Mouse (Mus musculus) lung, adult 2 months (tissue): ENCODE measurements around the gene Vapb.

Source experiments
- CTCF ChIP-seq: fragments of 200-500 bp; IDR thresholded peaks from 2 replicates; pipeline ENCODE4 v1.5.1; 2011; ENCODE audit warnings: mild to moderate bottlenecking, low read length, control low read depth; ENCODE audit not compliant: insufficient read depth
- POLR2A ChIP-seq: fragments of 200-500 bp; IDR thresholded peaks from 2 replicates; pipeline ENCODE4 v1.6.1; 2011; ENCODE audit warnings: low read depth, mild to moderate bottlenecking, control low read depth, low read length, borderline replicate concordance; ENCODE audit errors: extremely low read depth

DNA sequence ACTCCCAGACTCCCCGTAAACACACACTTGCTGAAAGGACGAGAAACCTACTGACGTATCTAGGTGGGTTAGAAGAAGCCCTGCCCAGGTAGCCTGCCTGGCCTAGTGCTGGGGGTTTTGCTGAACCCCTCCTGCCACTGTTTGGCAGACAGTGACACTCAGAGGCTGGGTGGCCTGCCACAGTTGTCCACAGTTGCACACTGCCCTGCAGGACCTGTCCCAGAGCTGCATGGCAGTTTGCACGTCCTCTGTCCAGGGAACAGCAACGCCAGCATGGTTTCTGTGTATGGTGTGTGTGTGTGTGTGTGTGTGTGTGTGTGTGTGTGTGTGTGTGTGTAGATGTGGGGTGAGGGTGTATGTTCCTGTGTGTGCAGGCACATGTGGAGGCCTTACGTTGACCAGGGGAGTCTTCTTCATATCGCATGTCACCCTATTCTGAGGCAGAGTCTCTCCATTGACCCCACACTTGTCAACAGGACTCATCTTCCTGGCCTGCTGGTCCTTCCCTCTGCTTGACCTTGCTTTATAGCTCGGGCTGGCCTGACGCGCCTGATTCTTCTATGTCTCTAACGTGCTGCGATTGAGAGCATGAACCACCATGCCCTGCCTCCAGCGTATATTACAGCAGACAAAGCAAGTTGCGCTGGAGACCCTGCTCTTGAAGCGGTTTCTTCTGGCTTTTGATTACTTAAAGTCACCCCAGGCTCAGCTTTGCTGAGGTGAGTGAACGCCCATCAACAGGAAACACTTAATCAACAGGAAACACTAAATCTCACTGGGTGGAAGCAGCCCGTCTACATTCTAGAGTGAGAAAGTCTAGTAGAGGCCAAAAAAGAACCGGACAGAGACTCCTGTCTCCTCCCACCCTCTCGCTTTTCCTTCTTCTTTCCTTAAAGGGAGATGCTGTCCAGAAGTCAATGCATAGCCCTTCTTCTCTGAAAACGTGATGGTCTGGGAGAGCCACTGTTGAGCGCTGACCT, 57.5 kb downstream of the Vapb start:
- TF ChIP-seq CTCF = no peak
- no peak for TF ChIP-seq POLR2A
